Mouse (Mus musculus): ENCODE data around the gene Hist1h2ap. TPM values are rescaled to one million over a fixed set of nuclear protein-coding genes. Genes with fewer than 3 reads are reported as not detected.
"Not testable (repeated sequence)": the region's sequence is repeated elsewhere in the genome, so short reads cannot be mapped to it uniquely, and the experiment has no call there.

The Hist1h2ap gene
- polyA plus RNA-seq, 1 experiment from 2014 or later = 276 TPM

DNA sequence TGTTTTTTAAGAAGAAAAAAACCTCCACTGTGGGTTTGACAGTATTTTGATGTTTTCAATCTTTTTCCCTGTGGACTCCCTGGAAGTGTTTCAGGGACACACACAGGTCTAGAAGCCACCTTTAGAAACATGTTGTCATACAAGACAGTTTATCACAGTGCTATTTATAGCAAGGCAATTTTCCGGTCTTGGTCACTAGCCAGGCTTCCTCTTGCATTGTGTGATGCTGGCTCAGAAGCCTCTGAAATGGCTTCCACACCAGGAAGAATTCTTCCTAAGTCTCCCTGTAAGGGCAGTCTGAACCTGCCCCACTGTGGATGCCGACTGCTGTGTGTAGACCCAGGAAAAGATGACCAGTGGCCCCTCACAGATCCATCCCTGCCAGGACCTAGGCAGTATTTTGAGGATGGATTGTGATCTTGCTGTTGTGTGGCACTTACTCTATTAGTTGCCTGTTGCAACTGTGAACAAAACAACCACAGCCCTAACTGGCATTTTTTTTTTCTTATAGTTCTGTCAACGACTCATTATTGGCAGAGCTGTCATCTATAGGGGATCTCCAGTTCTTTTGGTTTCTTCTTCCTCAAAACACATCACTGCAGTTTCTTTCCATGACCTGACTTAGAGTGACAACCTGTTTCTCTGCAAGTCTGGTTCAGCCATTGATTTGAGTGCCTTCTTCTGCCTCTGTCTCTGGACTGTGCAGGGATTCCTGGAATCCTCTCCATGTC lies 19.1 kb upstream of the Hist1h2ap start:
- ATAC-seq = no peak
- Histone ChIP-seq H3K4me3 (ENCODE audit: low read depth, low read length) (no peak overlapping the region), H3K9me3 (replicated peaks; ENCODE audit: control insufficient read depth, low read length, poor library complexity, severe bottlenecking) (no peaks in the 10 kb centered on the region), H3K27me3 (ENCODE audit: control insufficient read depth, insufficient read depth, low read depth, low read length) (no peaks in the 10 kb centered on the region; the same call in 1 of the 2 replicates), H3K4me2 (ENCODE audit: low read length) (no peak overlapping the region), H3K9ac (ENCODE audit: low read depth, low read length) (no peak overlapping the region), H3K4me1 (ENCODE audit: control insufficient read depth, insufficient read depth, low read length) (no peaks in the 10 kb centered on the region), H3K36me3 (ENCODE audit: control insufficient read depth, insufficient read depth, low read length) (no peaks in the 10 kb centered on the region), H3K27ac (ENCODE audit: low read length) (no peak overlapping the region)
- WGBS = 66% methylated on average over 3 of the region's 3 CpGs

DNA sequence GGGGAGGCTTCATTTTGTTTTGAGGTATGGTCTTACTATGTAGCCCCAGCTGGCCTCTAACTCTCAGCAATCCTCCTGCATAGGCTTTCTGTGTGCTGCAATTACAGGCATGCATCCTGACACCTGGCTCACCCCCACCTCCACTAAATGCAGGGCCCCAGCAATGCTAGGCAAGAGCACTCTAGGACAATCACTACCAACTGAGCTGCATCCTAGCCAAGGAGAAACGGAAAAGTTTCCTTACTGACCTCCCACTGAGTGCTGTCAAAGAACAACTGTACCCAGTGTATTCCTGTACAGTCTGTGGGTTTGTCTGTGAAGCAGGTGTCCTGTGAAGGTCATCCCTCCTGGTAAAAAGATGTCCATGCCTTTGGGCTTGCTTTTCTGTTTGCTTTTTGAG lies 17.4 kb upstream of the Hist1h2ap start:
- not testable (repeated sequence) for H3K4me2 ChIP-seq (ENCODE audit: low read length); H3K9me3 ChIP-seq (replicated peaks; ENCODE audit: control insufficient read depth, low read length, poor library complexity, severe bottlenecking); H3K4me1 ChIP-seq (ENCODE audit: control insufficient read depth, insufficient read depth, low read length); H3K9ac ChIP-seq (ENCODE audit: low read depth, low read length); H3K27ac ChIP-seq (ENCODE audit: low read length); H3K27me3 ChIP-seq (ENCODE audit: control insufficient read depth, insufficient read depth, low read depth, low read length); H3K4me3 ChIP-seq (ENCODE audit: low read depth, low read length); ATAC-seq; H3K36me3 ChIP-seq (ENCODE audit: control insufficient read depth, insufficient read depth, low read length)
- WGBS = 23% methylated on average over 1 of the region's 1 CpGs

DNA sequence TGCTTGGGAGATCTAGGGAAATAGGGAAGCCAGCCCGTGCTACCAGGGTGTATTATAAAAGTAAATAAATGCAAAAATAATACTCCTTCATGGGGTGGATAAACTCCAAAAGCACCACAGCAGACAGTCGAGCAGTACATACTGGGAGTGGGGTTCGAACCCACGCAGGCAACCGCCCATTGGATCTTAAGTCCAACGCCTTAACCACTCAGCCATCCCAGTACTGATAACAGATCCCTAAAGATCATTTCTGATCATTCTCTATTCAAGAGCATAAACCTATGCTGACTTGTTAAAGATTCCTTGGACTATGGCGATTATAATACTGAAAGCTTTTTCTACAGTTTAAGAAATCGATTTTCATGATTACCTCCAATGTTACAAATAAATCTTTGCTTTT lies 14.6 kb upstream of the Hist1h2ap start:
- 13% methylated on average over 8 of the region's 8 CpGs for WGBS
- H3K4me2 ChIP-seq (ENCODE audit: low read length) = no peak overlapping the region
- no peaks in the 10 kb centered on the region for H3K9me3 ChIP-seq (replicated peaks; ENCODE audit: control insufficient read depth, low read length, poor library complexity, severe bottlenecking)
- H3K36me3 ChIP-seq (ENCODE audit: control insufficient read depth, insufficient read depth, low read length) = no peaks in the 10 kb centered on the region
- no peak overlapping the region for H3K9ac ChIP-seq (ENCODE audit: low read depth, low read length)
- no peak for ATAC-seq
- no peaks in the 10 kb centered on the region for H3K27me3 ChIP-seq (ENCODE audit: control insufficient read depth, insufficient read depth, low read depth, low read length)
- H3K27ac ChIP-seq (ENCODE audit: low read length) = no peak overlapping the region
- H3K4me1 ChIP-seq (ENCODE audit: control insufficient read depth, insufficient read depth, low read length) = no peaks in the 10 kb centered on the region
- no peak overlapping the region for H3K4me3 ChIP-seq (ENCODE audit: low read depth, low read length)

DNA sequence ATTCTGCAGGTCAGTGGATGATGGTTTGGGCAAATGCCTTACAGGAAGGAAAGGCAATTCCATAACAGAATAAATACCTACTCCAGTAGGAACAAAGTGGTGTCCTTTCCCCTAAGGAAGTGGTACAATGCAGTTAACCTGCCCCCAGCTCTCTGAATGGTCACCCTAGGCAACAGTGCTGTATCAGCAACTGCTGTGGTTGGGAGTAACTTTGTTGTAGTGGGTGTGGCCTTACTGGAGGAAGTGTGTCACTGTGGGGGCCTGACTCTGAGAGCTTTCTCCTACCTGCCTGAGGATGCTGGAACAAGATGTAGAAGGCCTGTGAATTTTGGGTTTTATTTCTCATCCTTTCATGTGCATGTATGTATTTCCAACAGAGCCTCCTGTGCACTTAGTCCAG lies 13.0 kb upstream of the Hist1h2ap start:
- not testable (repeated sequence) for H3K27me3 ChIP-seq (ENCODE audit: control insufficient read depth, insufficient read depth, low read depth, low read length); H3K4me1 ChIP-seq (ENCODE audit: control insufficient read depth, insufficient read depth, low read length); H3K9ac ChIP-seq (ENCODE audit: low read depth, low read length); H3K4me2 ChIP-seq (ENCODE audit: low read length); ATAC-seq; H3K4me3 ChIP-seq (ENCODE audit: low read depth, low read length); H3K36me3 ChIP-seq (ENCODE audit: control insufficient read depth, insufficient read depth, low read length); H3K9me3 ChIP-seq (replicated peaks; ENCODE audit: control insufficient read depth, low read length, poor library complexity, severe bottlenecking); H3K27ac ChIP-seq (ENCODE audit: low read length)

DNA sequence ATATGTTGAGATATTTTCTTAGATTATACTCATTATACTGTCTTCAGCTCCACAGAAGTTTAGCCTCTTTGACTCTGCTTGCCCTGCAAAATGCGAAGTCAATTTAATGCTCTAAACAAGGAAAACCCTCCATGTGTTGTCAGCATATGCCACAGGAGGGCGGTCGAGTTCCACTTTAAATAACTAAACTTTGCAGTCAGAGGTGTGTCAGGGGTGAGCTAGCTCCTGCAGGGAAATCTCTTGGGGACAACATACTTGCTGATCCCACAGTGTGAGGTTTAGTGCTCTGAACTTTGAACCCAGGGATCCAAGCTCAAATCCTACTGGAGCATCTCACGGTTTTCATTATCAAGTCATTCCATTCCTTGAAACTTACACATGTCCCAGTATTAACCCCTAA lies 7.2 kb upstream of the Hist1h2ap start:
- H3K36me3 ChIP-seq (ENCODE audit: control insufficient read depth, insufficient read depth, low read length); H3K27ac ChIP-seq (ENCODE audit: low read length); H3K9ac ChIP-seq (ENCODE audit: low read depth, low read length); H3K27me3 ChIP-seq (ENCODE audit: control insufficient read depth, insufficient read depth, low read depth, low read length); H3K4me3 ChIP-seq (ENCODE audit: low read depth, low read length); H3K9me3 ChIP-seq (replicated peaks; ENCODE audit: control insufficient read depth, low read length, poor library complexity, severe bottlenecking); H3K4me1 ChIP-seq (ENCODE audit: control insufficient read depth, insufficient read depth, low read length); H3K4me2 ChIP-seq (ENCODE audit: low read length): not testable (repeated sequence)
- peak; percentile 77 for ATAC-seq
- WGBS = no CpG with 5 or more reads among the region's 4 CpGs

DNA sequence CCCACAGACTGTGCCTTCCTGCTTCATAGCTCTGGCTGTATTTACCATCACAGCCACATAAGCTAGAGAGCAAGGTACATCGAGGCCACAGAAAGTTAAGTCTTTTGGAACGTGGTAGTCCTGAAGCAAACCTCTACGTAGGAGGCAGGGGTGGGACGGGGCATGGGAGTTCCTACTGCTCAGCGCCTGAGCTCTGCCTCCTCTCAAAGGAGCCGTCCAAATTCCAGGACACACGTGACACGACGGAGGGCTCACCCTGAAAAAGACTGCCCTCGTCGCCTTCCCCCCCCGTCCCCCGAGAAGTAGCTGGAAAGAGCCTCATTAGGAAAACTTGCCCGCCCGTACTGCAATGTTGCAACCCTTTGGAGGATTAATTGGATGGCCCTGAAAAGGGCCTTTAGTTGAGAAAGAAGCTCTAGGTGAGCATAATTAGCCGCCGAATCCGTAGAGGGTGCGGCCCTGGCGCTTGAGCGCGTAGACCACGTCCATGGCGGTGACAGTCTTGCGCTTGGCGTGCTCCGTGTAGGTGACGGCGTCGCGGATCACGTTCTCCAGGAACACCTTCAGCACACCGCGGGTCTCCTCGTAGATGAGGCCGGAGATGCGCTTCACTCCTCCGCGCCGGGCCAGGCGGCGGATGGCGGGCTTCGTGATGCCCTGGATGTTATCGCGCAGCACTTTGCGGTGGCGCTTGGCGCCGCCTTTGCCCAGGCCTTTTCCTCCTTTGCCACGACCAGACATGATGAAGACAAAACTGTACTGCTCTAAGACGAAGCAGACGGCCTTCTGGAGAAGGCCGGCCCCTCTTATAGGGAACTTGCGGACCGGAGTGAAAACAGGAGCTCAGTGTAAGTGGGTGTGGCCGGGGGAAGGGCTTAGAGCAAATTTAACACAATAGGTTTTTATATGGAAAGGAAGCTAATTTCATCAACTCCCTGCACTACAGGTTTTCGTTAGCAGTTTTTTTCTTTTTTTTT lies 1.6 kb downstream of the Hist1h2ap start, which contains the start of gene Hist1h4n:
Hist1h4n (minus strand) TSS at position 779 of the 977 bp plus-strand sequence.
- Histone ChIP-seq H3K4me2 (ENCODE audit: low read length) (peak within 1 kb of the TSS; percentile 43), H3K4me3 (ENCODE audit: low read depth, low read length) (peak within 1 kb of the TSS; percentile 22)
- not testable (repeated sequence) for H3K9ac ChIP-seq (ENCODE audit: low read depth, low read length); H3K4me1 ChIP-seq (ENCODE audit: control insufficient read depth, insufficient read depth, low read length); H3K27ac ChIP-seq (ENCODE audit: low read length); H3K27me3 ChIP-seq (ENCODE audit: control insufficient read depth, insufficient read depth, low read depth, low read length); H3K36me3 ChIP-seq (ENCODE audit: control insufficient read depth, insufficient read depth, low read length); H3K9me3 ChIP-seq (replicated peaks; ENCODE audit: control insufficient read depth, low read length, poor library complexity, severe bottlenecking)
- ATAC-seq = peak; percentile 88
- WGBS = 0% methylated on average over 21 of the region's 58 CpGs

DNA sequence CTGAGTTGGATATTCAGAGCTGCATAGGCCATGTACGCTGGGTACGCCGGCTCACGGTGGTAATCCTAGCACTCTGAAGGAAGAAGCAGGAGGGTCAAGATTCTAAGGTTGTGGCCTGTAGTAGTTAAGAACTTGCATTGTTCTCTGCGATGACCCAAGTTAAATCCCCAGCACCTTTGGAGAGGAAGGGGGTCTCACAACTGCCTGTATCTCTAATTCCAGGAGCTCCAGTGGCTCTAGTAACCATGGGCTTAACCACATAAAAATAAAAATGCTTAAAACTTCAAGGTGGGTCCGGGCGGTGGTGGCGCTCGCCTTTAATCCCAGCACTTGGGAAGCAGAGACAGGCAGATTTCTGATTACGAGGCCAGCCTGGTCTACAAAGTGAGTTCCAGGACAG lies 3.0 kb downstream of the Hist1h2ap start:
- no peak for ATAC-seq
- no peaks in the 10 kb centered on the region for H3K27me3 ChIP-seq (ENCODE audit: control insufficient read depth, insufficient read depth, low read depth, low read length)
- no peak overlapping the region for H3K4me3 ChIP-seq (ENCODE audit: low read depth, low read length)
- no peak overlapping the region for H3K4me2 ChIP-seq (ENCODE audit: low read length)
- no peaks in the 10 kb centered on the region for H3K36me3 ChIP-seq (ENCODE audit: control insufficient read depth, insufficient read depth, low read length)
- H3K27ac ChIP-seq (ENCODE audit: low read length) = no peak overlapping the region
- H3K4me1 ChIP-seq (ENCODE audit: control insufficient read depth, insufficient read depth, low read length) = no peaks in the 10 kb centered on the region
- no peak overlapping the region for H3K9ac ChIP-seq (ENCODE audit: low read depth, low read length)
- H3K9me3 ChIP-seq (replicated peaks; ENCODE audit: control insufficient read depth, low read length, poor library complexity, severe bottlenecking) = no peaks in the 10 kb centered on the region
- 86% methylated on average over 10 of the region's 10 CpGs for WGBS

DNA sequence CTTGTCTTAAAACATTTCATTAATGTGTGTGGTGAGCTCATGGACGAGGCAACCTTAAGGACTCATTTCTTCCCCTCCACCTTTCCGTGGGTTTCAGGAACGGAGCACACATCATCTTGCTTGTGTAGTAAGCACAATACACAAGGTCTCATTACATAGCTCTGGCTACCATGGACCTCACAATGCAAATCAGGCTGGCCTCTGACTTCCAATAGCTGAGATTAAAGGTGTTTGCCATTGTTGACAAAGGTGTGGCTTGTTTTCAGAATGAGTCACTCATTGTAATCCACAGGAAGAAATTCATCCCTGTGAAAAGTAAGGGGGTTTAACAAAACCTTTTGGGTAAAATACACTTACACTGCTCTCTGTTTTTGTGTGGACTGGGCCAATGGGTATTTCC lies 4.8 kb downstream of the Hist1h2ap start:
- Histone ChIP-seq H3K9me3 (replicated peaks; ENCODE audit: control insufficient read depth, low read length, poor library complexity, severe bottlenecking) (no peaks in the 10 kb centered on the region), H3K4me2 (ENCODE audit: low read length) (no peak overlapping the region), H3K27me3 (ENCODE audit: control insufficient read depth, insufficient read depth, low read depth, low read length) (no peaks in the 10 kb centered on the region), H3K9ac (ENCODE audit: low read depth, low read length) (no peak overlapping the region), H3K4me1 (ENCODE audit: control insufficient read depth, insufficient read depth, low read length) (no peaks in the 10 kb centered on the region), H3K27ac (ENCODE audit: low read length) (no peak overlapping the region), H3K4me3 (ENCODE audit: low read depth, low read length) (no peak overlapping the region), H3K36me3 (ENCODE audit: control insufficient read depth, insufficient read depth, low read length) (no peaks in the 10 kb centered on the region)
- ATAC-seq = no peak
- WGBS = 86% methylated on average over 3 of the region's 3 CpGs
